Mouse (Mus musculus): ENCODE measurements around the gene Kcnk10.

DNA sequence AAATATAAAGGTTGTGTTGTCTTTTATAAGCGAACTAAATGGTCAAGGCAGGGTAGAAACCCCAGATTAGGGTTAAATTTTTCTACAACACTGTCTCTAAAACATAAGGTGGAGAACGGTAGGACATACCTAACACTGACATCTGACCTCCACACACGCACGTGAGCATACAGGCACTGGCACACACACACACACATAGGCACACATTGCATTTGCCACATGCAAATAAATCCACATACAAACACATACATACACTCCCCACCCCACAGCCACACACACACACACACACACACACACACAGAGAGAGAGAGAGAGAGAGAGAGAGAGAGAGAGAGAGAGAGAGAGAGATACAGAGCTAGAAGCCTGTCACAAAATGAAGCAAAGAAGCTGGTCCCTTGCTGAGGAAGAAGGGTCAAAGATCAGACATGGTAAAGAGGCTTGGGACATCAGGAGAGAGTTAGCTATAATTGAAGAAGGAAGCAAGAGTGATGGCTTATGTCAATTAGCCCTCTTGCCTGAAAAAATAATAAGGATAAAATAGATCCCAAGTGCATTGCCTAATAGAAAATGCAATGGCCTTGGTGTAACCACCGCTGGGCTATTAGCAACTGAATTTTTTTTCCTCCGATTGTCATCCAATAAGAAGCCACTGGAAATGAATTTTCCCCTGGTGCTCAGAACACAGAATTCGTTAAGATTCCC is 58.1 kb downstream of the Kcnk10 start:
- TF ChIP-seq ZNF384 (IDR thresholded peaks at IDR 0.05; ENCODE audit: low read depth, low read length) (no peak), CHD2 (IDR thresholded peaks at IDR 0.05; ENCODE audit: low read depth, low read length) (no peak), MAFK (IDR thresholded peaks at IDR 0.05; ENCODE audit: insufficient read depth, low read depth, low read length) (no peak)
